Mouse (Mus musculus) E14TG2a.4 (cell line): Measurements from ENCODE around the gene Ccdc194.

Experiments used
- CTCF ChIP-seq: conservative IDR thresholded peaks from 2 replicates; pipeline ENCODE4 v1.5.1; 2014; ENCODE audit warnings: low read length
- POU5F1 ChIP-seq: IDR thresholded peaks from 2 replicates; pipeline ENCODE4 v1.6.1; 2014; ENCODE audit warnings: low read length, borderline replicate concordance

GRCm38 (mm10) chr8:71485142-71486135, 40.1 kb downstream of the Ccdc194 start, which contains the start of gene Ano8:
- TF ChIP-seq CTCF (no peak), POU5F1 (no peak)
